Mouse (Mus musculus) T-helper 2 cell (primary cell): ENCODE data around the gene Zmym4.

Experiments used
- in situ Hi-C: fragments of 300-600 bp; cut with MboI, MseI; formaldehyde crosslinking; loops from one replicate; pipeline ENCODE4 v1.15.1; 2025; ENCODE audit warnings: high pct_unique_total_duplicates

Zmym4 gene

DNA sequence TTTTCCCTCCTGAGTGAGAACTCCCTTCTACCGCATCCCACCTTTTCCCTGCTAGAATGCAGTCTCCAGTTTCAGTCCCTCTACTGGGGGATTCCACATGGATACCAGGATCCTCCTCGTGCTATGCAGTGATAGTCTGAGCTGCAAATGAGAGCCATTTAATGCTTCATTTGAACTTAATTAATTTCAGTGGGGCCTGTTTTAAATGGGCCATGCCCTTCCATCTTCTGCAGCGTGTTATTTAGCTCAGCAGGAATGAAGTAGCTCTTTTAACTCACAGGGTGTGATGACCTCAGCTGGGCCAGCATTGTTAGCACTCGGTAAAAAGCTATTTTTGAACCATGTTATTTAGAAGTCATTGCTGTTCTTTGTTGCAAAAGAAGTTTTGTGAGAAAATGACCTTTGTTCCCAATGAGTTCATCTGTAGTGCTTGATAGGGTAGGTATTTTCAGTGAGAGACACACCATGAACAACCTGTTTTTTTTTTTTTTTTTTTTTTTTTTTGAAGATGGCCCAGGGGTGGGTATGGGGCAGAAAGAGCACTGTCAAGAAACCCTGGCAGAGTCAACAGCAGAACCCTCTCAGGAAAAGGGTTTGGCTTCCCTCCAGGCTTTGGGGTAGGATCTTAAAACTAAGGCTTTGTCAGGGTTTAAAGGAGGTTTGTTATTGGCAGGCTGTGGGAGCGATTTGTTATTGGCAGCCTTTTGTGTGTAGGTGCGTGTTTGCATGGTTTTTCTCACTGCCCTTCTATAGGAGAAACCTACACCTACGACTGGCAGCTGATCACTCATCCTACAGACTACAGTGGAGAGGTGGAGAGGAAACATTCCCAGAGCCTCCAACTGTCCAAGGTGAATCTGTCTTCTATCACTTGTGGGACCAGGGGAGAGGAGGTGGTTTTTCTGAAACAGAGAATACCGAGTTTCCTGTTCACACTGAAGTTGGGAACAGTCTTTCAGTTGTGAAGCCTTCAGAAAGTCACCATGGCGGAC, 144.7 kb downstream of the Zmym4 start:
- in situ Hi-C loops: no loop called here

DNA sequence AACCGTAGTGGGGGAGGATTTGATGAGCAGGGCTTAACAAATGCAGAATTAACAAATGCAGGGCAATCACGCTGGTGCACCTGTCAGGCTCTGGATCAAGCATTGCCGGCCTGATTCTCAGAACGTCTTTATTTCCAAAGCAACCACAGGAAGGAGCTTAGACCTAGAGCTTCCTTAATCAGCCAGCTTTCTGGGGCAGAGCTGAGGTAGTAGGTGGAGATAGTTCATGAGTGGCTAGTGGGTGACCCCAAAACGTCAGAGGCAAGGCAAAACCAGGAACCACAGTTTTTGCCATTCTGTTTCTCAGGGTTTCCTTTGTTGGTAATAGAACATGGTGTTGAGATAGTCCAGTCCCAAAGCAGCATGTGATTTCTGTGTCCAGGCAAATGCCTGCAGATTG, 153.1 kb downstream of the Zmym4 start:
- in situ Hi-C loops: no loop called here

DNA sequence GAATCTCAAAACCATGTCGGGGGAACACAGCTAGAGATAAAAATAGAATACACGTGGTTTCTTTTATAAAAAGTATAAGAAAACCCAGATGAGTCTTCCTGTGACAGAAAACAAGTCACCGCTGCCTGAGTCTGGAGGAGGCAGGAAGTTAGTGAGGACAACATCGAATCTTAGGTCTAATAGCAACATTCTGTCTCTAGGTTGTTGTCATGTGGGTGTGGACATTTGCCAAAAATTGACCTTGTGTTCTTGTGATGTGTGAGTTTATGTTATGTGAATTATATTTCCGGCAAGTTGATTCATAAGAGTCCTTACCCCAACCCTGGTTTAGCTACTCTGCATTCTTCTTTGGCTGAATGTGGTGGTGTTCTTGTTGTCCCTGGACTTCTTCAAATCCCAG, 154.7 kb downstream of the Zmym4 start:
- in situ Hi-C loops: no loop called here
